Mouse (Mus musculus) layer of hippocampus, postnatal 36 days (tissue): ENCODE measurements around the gene Sox18. TPM values are rescaled to one million over a fixed set of nuclear protein-coding genes. Genes with fewer than 3 reads are reported as not detected.
A peak's percentile ranks its signal among the peaks of the same experiment; 100 is the strongest.

Experiments used
- DNase-seq, 2 experiments: peaks; one replicate each; pipeline ENCODE4 v3.0.0; 2022
- total RNA-seq, 2 experiments: library from RNA; stranded (reverse); gene quantifications; 2 replicates each; pipeline ENCODE4 v1.2.3; 2021

Sox18 gene
- total RNA-seq, 2 experiments from 2014 or later: 8.3 to 11.1 TPM

- peak; percentile 67 to 70 for DNase-seq
These were observed 8.7 kb upstream of the Sox18 start, which contains the start of gene Tcea2 for GRCm38 (mm10) chr2:181679951-181680715. TSS of gene Tcea2 (plus strand) at chr2:181680310.

GRCm38 (mm10) chr2:181678780-181679179 is 7.3 kb upstream of the Sox18 start:
- DNase-seq: peak; percentile 75 to 76

- no peak for DNase-seq
These were observed 6.3 kb upstream of the Sox18 start for GRCm38 (mm10) chr2:181677755-181678098.

- DNase-seq: no peak
These were observed 5.8 kb upstream of the Sox18 start for GRCm38 (mm10) chr2:181677096-181677754.

GRCm38 (mm10) chr2:181676424-181676823 is 5.0 kb upstream of the Sox18 start:
- no peak for DNase-seq

- DNase-seq: no peak
These were observed 4.0 kb upstream of the Sox18 start for GRCm38 (mm10) chr2:181675454-181675853.

GRCm38 (mm10) chr2:181674934-181675333 is 3.5 kb upstream of the Sox18 start:
- DNase-seq: no peak

GRCm38 (mm10) chr2:181673501-181673900 is 2.1 kb upstream of the Sox18 start:
- no peak for DNase-seq

GRCm38 (mm10) chr2:181671984-181672383 is 544 bp upstream of the Sox18 start:
- no peak for DNase-seq

GRCm38 (mm10) chr2:181670913-181671311 is 528 bp downstream of the Sox18 start:
- no peak for DNase-seq

GRCm38 (mm10) chr2:181670285-181670912 is 1.0 kb downstream of the Sox18 start:
- DNase-seq: no peak

- DNase-seq: no peak
These were observed 8.2 kb downstream of the Sox18 start for GRCm38 (mm10) chr2:181663298-181663630.

- DNase-seq: no peak
These were observed 8.7 kb downstream of the Sox18 start for GRCm38 (mm10) chr2:181662620-181663297.

GRCm38 (mm10) chr2:181659609-181660055 is 11.8 kb downstream of the Sox18 start:
- DNase-seq: peak; percentile 78 to 82

GRCm38 (mm10) chr2:181658930-181659555 is 12.4 kb downstream of the Sox18 start:
- peak in 1 of 2 experiments; percentile 60 for DNase-seq

GRCm38 (mm10) chr2:181658528-181658927 is 12.9 kb downstream of the Sox18 start:
- no peak for DNase-seq

- no peak for DNase-seq
These were observed 14.0 kb downstream of the Sox18 start for GRCm38 (mm10) chr2:181657441-181657840.

GRCm38 (mm10) chr2:181656734-181657133 is 14.7 kb downstream of the Sox18 start, which contains the start of gene Gm29797:
TSS of gene Gm29797 (plus strand) at chr2:181657034.
- no peak for DNase-seq

- no peak for DNase-seq
These were observed 17.9 kb downstream of the Sox18 start for GRCm38 (mm10) chr2:181653523-181653922.

GRCm38 (mm10) chr2:181653065-181653464 is 18.4 kb downstream of the Sox18 start:
- DNase-seq: no peak

GRCm38 (mm10) chr2:181648926-181649325 is 22.5 kb downstream of the Sox18 start:
- no peak for DNase-seq
